Mouse (Mus musculus) liver, postnatal 0 days (tissue): ENCODE data around the gene Glud1.

Experiments
- CTCF ChIP-seq: sonication (generic); IDR thresholded peaks from 2 replicates; pipeline ENCODE4 v1.5.1; 2016; ENCODE audit warnings: antibody characterized with exemption, low read depth
- EP300 ChIP-seq: IDR thresholded peaks from 2 replicates; pipeline ENCODE4 v1.6.1; 2016; ENCODE audit warnings: antibody characterized with exemption, low read depth, mild to moderate bottlenecking

DNA sequence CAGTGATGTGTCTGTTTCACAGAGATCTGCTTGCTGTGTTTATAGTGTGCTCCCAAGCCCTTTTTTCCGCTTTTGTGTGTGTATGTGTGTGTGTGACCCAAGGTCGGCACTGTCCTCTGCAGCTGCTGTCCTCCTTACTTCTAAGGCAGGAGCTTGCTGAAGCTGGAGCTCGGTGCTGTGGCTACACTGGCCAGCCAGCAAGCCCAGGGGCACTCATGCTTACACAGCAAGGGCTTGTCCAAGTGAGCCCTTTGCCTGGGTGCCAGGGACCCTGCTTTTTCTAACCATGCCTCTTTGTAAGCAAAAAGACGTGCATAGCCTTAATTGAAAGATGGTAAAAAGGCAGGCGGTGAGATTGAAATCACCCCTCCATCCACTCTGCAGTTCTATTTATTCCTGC lies 21.9 kb downstream of the Glud1 start:
- TF ChIP-seq CTCF (no peak), EP300 (no peak)
